Mouse (Mus musculus) cortical plate, adult 2 months (tissue): ENCODE measurements at regions not wholly inside any gene's neighbourhood (a gene's known extent, or its start where the extent isn't known, plus 50 kb on each side); places are given as distances from the start of the nearest gene placed in this dataset.
"Not testable (repeated sequence)": the region's sequence is repeated elsewhere in the genome, so short reads cannot be mapped to it uniquely, and the experiment has no call there.

Experiments
- H3K27ac ChIP-seq: fragments of 200-500 bp; 2 replicates; pipeline ENCODE4 v1.5.1; 2012; ENCODE audit warnings: low read length, control low read depth, inconsistent platforms; ENCODE audit not compliant: insufficient read depth
- H3K4me1 ChIP-seq: fragments of 200-500 bp; 2 replicates; pipeline ENCODE4 v1.6.1; 2011; ENCODE audit warnings: low read length; ENCODE audit not compliant: control insufficient read depth, insufficient read depth
- H3K4me3 ChIP-seq: fragments of 200-500 bp; 2 replicates; pipeline ENCODE4 v1.5.1; 2011; ENCODE audit warnings: mild to moderate bottlenecking, low read length, control low read depth; ENCODE audit not compliant: insufficient read depth
- CTCF ChIP-seq: fragments of 200-500 bp; IDR thresholded peaks from 2 replicates; pipeline ENCODE4 v1.5.1; 2011; ENCODE audit warnings: mild to moderate bottlenecking, control low read depth, low read length; ENCODE audit not compliant: insufficient read depth; ENCODE audit errors: extremely low read depth
- POLR2A ChIP-seq: fragments of 200-500 bp; IDR thresholded peaks from 2 replicates; pipeline ENCODE4 v1.6.1; 2011; ENCODE audit warnings: mild to moderate bottlenecking, low read length, control low read depth; ENCODE audit not compliant: insufficient read depth; ENCODE audit errors: extremely low read depth

DNA sequence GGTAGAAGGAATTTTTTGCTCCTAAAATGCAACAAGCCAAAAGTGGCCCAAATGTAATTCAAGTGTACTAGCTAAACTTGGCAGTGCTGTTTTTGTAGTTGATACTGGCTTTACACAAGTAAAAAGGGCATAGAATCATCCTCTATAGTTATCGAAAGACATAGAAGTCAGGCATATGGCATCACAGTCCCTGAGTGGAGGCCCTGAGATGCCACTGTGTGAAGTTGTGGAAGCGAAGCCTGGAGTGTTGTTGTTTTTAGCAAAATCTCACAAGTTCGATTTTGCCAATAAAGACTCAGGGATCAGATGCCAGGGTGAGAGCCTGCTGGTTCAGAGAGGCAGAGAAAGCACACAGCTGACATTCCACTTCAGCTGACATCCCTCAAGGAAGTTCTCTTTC is 121.6 kb upstream of the C9orf72 start:
- Histone ChIP-seq H3K4me1 (no peaks in the 10 kb centered on the region), H3K27ac (no peak overlapping the region), H3K4me3 (no peak overlapping the region)
- TF ChIP-seq CTCF (no peak), POLR2A (no peak)

DNA sequence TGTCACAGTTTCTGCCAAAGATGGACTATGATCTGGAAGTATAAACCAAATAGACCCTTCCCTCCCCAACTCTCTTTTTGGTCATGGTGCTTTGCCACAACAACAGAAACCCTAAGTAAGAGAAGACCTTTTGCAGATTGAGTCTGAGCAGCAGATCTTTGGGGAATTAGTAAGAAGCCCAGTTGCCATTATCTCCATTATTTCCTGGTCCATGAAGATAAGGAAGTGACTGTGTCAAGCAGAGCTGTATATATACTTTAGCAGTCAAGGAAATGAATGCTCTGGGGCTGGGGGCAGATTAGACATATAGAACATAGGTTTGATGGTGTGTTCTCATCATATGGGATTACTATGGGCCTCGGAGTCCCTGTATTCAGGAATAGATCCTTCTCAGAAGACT is 117.8 kb upstream of the C9orf72 start:
- Histone ChIP-seq H3K27ac (no peak overlapping the region), H3K4me3 (no peak overlapping the region), H3K4me1 (no peaks in the 10 kb centered on the region)
- no peak for TF ChIP-seq CTCF
- TF ChIP-seq POLR2A: no peak

DNA sequence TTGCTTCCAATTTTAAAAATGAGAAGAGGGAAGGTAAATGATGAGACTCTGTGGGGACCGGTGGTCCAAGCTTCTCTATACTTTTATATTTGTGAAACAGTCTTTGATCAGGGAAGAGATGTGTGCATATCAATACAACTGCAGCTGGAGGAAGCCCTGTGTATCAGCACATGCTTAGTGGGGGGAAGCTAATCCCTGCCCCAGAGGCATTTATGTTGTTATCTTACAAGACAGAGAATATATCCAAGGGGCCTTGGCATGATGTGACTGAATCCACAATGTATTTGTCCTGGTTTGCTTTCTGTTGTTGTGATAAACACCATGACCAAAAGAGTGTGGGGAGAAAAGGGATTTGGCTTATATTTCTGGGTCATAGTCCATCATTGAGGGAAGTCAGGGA is 105.2 kb upstream of the C9orf72 start:
- Histone ChIP-seq H3K4me1 (no peaks in the 10 kb centered on the region), H3K27ac (no peak overlapping the region), H3K4me3 (no peak overlapping the region)
- TF ChIP-seq POLR2A (no peak), CTCF (no peak)

DNA sequence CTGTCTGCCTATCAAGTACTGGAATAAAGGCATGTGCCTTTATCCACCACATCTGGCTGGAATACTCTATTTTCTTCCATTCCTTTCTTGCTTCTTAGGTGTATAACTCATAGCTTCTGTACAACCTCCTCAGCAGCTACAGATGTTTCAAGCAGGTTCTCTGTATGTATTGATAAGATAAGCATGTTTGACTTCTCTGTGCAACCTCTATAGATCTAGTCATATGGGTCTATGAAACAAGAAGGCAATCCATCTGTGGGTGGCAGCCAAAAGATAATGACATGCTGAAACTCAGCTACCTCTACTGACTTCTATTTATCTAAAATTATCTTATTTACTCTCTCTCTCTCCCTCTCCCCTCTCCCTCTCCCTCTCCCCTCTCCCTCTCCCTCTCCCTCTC is 99.3 kb upstream of the C9orf72 start:
- Histone ChIP-seq H3K4me1 (no peaks in the 10 kb centered on the region), H3K4me3 (no peak overlapping the region), H3K27ac (no peak overlapping the region)
- TF ChIP-seq CTCF (no peak), POLR2A (no peak)

DNA sequence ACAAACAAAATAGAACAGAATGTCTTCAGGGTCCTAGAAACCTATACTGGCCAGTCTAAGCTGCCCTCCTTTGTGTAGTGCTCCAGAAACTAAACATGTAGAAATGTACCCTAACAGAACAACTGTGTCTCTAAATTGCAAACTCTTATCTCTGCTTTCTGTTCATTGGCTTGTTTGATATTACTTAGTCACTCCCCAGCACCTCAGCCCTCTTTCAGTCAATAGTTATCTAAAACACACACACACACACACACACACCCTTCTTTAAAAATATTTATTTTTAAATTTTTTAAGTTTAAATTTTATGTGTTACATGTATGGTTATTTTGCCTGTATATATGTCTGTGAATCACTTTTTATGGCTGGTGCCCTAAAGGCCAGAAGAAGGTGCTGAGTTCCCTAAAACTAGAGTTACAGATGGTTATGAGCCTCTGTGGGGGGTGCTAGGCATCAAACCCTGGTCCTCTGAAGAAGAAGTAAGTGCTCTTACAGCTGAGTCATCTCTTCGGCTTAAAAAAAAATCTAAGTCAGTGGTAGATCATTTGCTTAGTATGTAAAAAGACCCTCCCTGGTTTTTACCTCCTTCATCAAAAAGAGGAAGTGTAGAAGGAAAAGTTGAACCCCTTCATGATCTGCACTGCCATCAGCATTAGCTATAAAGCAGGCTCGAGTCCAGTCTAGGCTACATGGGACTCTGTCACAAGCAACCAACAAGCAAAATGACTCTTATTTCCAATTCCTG is 96.6 kb upstream of the C9orf72 start:
- TF ChIP-seq POLR2A (no peak), CTCF (no peak)
- no peak overlapping the region for H3K4me3 ChIP-seq

DNA sequence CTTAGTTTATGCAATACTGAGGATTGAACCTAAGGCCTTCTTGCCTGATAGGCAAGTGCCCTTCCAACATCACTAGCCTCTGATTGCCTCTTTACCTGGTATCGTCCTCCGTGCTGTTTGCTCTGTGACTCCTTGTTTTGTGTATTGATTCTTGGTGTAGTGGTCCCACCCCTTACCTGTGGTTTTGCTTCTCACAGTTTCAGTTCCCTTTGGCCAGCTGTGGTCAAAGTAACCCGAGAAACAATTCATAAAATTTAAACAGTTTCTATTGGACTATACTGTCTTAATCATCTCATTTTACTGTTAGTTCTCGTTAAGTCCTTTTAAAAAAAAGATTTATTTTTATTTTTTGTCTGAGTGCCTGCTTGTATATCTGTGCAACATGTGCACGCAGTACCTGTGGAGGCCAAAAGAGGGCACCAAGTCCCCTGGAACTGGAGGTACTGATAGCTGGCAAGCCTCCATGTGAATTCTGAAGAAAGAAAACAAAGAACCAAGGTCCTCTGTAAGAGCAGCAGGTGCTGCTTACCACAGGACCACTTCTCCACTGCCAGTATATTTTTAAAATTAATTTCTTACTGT is 84.5 kb upstream of the C9orf72 start:
- H3K4me3 ChIP-seq: no peak overlapping the region
- no peak for TF ChIP-seq POLR2A
- peak; percentile 42 for TF ChIP-seq CTCF

More for the DNA sequence above, 96.6 kb upstream of the C9orf72 start:
- Histone ChIP-seq H3K27ac (no peak overlapping the region), H3K4me1 (no peaks in the 10 kb centered on the region)

DNA sequence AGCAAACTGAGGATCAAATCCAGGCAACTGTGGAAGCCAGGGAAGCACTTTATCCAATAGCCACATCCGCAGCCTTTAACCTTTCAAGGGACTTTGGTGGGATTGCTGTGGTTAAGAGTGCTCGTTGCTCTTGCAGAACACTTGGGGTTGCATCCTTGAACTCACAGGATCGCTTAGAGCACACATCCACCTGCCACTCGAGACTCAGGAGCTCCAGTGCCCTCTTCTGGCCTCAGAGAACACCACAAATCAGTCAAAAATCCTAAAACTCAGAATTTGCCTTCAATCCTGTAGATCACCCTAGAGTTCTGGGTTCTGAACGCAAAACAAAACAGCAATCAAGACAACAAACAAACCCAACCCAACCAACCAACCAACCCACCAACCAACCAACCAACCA is 82.2 kb upstream of the C9orf72 start:
- H3K4me3 ChIP-seq: no peak overlapping the region
- no peaks in the 10 kb centered on the region for H3K4me1 ChIP-seq
- no peak for TF ChIP-seq CTCF
- TF ChIP-seq POLR2A: no peak
- no peak overlapping the region for H3K27ac ChIP-seq

More for the DNA sequence above, 84.5 kb upstream of the C9orf72 start:
- Histone ChIP-seq H3K27ac (no peak overlapping the region), H3K4me1 (no peaks in the 10 kb centered on the region)

DNA sequence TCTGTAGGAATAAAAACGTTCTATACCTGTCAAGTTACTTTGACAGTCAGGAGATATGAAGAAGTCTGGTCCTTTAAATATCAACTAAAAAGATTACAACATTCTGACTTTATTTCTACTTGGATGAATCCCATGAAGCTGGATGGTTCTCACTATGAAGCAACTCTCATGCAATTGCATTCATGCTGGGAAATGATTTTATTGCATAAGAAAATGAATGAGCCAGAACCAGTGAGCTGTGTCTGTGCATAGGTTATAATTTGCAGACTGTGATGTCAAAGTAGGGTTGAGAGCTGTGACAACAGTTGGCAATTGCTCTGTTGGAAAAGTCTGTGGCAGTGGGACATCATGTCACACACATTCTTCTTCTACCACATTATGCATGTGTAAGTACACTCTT is 79.2 kb upstream of the C9orf72 start:
- Histone ChIP-seq H3K4me1 (no peaks in the 10 kb centered on the region), H3K27ac (no peak overlapping the region), H3K4me3 (no peak overlapping the region)
- TF ChIP-seq POLR2A: no peak
- no peak for TF ChIP-seq CTCF

DNA sequence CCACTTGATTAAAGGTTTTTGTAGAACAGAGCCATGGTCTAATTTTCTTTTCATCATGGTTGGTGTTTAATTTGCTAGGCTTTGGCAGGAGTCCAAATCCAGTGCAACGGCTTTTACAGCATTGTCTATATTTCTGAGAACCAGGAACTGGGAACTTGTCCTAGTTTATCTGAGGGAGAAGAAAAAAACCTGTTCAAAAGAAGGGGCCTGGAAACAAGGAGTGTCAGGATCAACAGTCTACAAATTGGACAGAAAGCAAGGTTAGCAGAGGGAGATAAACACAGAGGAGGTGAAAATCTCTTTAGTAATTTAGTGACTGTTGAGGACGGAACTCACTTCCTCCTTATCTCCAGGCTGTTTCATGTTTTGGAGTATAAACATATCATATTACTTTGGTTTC is 74.9 kb upstream of the C9orf72 start:
- TF ChIP-seq POLR2A: no peak
- TF ChIP-seq CTCF: no peak

DNA sequence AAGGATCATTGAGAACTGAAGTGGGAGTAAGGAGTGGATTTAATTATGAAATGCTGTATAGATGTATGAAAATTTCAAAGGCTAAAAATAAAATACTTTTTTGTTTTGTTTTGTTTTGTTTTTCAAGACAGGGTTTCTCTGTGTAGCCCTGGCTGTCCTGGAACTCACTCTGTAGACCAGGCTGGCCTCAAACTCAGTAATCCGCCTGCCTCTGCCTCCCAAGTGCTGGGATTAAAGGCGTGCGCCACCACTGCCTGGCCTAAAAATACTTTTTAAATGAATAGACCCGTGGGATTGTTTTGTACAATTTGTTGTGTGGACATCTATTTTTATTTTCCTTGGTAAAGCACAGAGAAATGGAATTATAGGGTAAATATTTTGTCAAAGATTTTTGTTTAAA is 74.4 kb upstream of the C9orf72 start:
- H3K4me3 ChIP-seq, H3K4me1 ChIP-seq, H3K27ac ChIP-seq: not testable (repeated sequence)

More for the DNA sequence above, 74.9 kb upstream of the C9orf72 start:
- Histone ChIP-seq H3K4me3 (no peak overlapping the region), H3K27ac (no peak overlapping the region), H3K4me1 (no peaks in the 10 kb centered on the region)
